Mouse (Mus musculus): Measurements from ENCODE around the gene Ndufa3.
A peak's percentile ranks its signal among the peaks of the same experiment; 100 is the strongest.
"Not testable (repeated sequence)": the region's sequence is repeated elsewhere in the genome, so short reads cannot be mapped to it uniquely, and the experiment has no call there.

The Ndufa3 gene

DNA sequence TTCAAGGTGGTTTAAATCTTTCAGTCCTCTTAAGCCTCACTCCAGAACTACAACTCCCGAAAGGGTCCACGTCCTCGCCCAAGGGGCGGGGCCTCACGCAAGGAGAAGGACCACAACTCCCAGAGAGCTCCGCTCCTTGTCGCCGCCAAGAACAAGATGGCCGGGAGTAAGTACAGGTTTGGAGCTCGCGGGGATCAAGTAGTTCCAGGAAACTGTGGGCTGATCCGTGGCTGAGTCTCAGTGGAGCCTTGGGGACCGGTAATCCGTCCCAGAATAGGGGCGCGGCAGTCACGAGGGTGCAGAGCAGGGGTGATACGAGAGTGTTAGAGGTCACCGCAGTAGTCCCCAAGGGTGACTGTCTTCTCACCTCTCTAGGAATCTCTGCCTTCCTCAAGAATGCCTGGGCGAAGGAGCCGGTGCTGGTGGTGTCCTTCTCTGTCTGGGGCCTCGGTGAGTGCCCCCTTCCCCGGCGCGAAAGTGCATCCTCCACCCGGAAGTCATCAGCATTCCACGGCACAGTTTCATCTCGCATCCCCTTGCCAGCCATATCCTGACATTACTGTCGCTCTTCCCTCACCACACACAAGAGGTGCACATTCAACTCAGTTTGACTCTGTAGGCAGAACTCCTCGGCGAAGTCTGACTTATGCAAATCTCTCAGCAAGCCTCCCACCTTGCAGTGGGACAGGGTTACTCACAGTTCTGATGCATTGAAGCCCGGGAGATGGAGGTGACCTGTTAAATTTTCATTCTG is at the start of gene Ndufa3:
TSS of gene Ndufa3 (plus strand) at position 132 of the 754 bp plus-strand sequence.
- peak; percentile 98 for DNase-seq (ENCODE audit: low read depth, low spot score)

GRCm38 (mm10) chr7:3569725-3570124 is 47.4 kb upstream of the Ndufa3 start:
- peak; percentile 73 for DNase-seq (ENCODE audit: low read depth, low spot score)

DNA sequence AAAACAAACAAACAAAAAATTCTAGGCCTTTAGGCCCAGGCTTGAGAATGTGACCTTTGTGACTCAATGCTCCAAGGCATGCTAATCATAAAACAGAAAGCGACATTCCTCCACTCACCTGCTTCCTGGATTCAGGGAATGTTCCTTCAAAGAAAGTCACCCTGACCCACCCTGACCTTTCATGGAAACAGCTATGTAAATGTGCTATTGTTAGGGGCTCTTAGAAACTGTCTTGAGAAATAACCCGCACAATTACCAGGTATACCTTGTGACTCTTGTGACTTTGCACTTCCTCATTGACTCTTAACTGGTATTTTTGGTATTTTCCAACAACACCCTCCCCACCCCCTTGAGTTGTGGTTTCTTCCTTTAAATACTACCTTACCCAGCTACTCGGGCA is 46.6 kb upstream of the Ndufa3 start:
- DNase-seq (ENCODE audit: low read depth, low spot score): peak; percentile 92

DNA sequence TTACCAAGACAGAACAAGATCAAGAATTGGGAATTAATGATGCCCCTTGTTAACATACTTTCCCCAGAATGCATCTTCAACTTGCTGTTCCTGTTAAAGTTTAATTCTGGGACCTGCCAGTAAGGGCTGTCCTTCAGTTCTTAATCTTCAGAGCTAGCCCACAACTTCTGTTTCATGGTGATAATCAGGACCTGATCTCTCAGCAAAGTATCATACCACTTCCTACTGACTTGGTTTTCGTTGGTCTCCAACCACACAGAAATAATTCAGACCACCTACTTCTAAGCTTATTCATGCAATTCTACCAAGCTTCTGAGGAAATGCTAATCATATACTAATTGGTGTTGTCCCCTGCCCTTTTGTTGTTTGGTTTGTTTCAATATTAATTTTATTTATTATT is 45.3 kb upstream of the Ndufa3 start:
- no peak for DNase-seq (ENCODE audit: low read depth, low spot score)

GRCm38 (mm10) chr7:3574216-3574615 is 43.0 kb upstream of the Ndufa3 start:
- peak; percentile 54 for DNase-seq (ENCODE audit: low read depth, low spot score)

DNA sequence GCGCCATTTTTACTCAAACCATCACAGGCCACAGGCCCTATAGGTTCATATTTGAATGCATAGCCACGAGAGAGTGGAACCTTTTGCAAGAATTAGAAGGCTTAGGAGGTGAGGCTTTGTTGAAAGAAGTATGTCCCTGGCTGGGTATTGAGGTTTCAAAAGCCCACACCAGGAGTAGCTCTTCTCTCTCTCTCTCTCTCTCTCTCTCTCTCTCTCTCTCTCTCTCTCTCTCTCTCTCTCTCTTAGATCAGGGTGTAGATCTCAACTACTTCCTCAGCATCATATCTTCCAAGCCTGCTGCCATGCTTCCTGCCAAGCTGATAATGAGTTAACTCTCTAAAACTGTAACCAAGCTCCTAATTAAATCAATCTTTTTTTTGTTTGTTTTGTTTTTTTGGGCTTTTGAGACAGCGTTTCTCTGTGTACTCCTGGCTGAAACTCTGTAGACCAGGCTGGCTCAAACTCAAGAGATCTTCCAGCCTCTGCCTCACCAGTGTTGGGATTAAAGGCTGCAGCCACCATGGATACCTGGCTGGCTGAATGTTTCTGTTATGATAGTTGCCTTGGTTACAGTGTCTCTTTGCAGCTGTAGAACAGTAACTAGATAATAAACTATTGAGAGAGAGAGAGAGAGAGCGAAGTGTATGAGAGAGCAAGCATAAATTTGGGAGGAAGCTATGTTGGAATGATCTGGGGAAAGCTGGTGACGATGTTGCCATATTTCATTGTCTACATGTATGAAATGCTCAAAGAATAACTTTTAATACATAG is 40.6 kb upstream of the Ndufa3 start:
- DNase-seq (ENCODE audit: low read depth, low spot score): no peak

GRCm38 (mm10) chr7:3578196-3578595 is 39.0 kb upstream of the Ndufa3 start:
- peak; percentile 83 for DNase-seq (ENCODE audit: low read depth, low spot score)

DNA sequence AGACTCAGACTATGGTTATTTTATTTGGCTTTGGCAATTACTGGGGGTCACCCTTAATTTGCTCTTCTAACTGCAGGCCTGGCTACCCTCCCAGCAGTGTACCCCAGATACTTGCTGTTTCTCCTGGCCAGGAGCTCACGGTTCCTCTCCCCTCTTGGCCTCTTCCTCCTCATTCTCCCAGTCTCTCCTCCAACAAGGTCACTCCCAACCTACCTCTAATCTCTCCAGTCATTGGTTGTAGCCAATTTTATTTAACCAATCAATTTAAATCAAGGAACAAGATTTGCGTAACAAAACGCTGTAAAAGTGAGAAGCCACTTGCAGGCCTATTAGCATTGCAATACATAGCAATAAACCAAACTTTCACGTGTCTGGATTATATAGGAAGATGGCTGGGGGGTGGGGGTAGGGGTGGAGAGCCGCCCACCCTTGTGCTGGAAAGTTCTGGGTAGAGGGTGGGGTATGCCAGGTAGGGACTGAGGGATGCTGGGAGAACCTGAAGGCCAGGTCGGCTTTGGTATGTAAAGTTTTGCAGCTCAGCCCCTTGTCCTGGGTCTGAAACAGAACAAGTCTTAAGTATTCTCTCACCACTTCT is 38.1 kb upstream of the Ndufa3 start:
- DNase-seq (ENCODE audit: low read depth, low spot score): peak; percentile 91

- DNase-seq (ENCODE audit: low read depth, low spot score): no peak
Measured at GRCm38 (mm10) chr7:3580029-3580428, 37.1 kb upstream of the Ndufa3 start.

- DNase-seq (ENCODE audit: low read depth, low spot score): no peak
Measured at GRCm38 (mm10) chr7:3585763-3586162, 31.4 kb upstream of the Ndufa3 start.

DNA sequence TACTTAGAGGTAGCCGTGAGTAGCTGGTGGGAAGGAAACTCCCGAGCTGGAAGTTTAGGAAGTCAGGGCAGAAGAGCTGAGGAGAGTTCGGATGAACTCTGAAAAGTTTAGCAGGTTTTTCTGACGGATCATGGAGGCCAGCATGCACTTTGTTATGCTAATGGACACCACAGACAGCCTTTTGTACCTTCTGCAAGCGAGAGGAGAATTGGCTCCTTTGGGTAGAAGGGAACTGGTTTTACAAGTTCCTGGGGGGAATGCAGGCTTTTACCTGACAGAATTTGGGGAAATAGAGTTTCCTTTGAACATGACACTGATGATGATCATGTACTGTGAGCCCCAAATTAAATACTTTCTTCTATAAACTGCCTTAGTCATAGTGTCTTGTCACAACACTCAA is 30.9 kb upstream of the Ndufa3 start:
- peak; percentile 80 for DNase-seq (ENCODE audit: low read depth, low spot score)

GRCm38 (mm10) chr7:3587292-3587691 is 29.9 kb upstream of the Ndufa3 start:
- no peak for DNase-seq (ENCODE audit: low read depth, low spot score)

DNA sequence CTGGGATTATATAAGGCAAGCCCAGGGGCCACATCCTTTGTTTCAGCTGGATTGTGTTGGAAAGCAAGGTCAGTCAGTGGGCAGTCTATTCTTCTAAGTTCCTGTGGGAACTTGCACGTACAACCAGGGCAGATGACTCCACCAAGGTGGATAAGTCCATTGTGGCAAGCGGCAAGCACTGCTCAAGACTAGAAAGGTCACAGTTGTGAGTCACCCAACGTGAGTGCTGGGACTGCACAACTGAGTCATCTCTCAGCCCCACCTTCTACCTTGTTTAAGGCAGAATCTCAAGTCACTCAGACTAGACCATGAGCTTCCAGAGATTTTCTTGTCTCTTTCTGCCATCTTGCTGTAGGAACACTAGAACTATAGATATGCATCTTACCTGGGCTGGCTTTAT is 26.6 kb upstream of the Ndufa3 start:
- no peak for DNase-seq (ENCODE audit: low read depth, low spot score)

DNA sequence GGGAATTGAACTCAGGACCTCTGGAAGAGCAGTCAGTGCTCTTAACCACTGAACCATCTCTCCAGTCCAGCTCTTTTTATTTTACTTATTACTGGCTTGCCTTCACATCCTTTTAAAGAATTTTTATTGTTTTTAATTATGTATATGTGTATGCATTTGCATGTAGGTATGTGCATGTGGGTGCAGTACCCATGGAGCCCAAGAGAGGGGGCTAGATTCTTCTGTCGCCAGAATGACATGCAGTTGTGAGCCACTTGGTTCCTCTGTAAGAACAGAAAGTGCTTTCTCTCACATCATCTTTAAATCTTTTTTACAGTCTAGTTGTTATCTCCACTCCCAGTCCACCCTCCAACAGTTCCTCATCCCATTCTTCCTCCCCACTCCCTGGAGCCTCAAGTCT is 25.6 kb upstream of the Ndufa3 start:
- DNase-seq (ENCODE audit: low read depth, low spot score): peak; percentile 73

DNA sequence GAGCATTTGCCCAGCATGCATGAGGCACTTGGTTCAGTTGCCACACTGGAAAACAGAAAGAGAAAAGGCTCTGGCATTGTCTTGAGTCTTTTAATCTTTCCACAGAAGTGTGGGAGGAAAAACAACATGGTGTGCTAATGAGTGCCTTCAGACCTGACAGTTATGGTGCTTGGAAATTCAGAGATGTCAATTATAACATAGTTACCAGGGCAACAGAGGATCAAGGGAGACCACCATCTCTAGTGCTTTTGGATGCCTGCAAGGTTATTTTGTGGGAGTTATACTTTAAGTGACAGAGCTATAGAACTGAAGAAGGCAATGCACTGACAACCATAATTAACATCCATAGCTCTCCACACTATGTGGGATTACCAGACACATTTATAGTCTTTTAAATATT is 23.3 kb upstream of the Ndufa3 start:
- no peak for DNase-seq (ENCODE audit: low read depth, low spot score)

DNA sequence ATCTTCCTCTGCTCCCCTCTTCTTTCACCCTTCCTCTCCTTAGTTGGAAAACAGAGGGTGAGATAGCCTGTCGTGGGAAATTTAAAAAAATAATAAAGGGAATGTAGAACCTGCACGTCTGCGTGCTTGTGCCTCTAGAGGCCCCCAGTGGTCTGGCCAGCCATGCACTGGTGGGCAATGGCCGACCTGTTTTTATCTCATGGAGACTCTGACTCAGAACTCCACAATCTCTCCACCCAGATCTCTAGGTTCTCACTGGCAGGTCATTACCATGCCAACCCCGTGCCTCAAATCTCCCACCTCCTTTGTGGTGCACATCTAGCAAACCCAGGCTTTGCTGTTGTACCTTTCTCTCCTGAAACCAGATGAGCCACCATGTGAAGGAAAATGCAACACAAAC is 22.5 kb upstream of the Ndufa3 start:
- peak; percentile 39 for DNase-seq (ENCODE audit: low read depth, low spot score)

DNA sequence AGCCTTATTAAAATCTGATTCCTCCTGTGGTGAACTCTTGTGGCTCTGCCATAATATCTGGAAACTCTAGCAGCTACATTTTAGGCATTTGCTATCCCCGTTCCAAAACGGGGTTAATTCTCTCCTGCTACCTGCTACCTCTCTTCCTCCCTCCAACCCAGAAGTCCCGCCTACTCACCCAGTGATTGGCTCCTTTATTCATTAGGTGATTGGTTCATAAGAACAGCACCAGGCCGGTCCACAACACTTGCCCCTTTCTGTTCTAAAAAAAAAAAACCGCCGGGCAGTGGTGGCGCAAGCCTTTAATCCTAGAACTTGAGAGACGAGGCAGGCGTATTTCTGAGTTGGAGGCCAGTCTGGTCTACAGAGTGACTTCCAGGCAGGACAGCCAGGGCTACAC is 22.0 kb upstream of the Ndufa3 start:
- peak; percentile 89 for DNase-seq (ENCODE audit: low read depth, low spot score)

DNA sequence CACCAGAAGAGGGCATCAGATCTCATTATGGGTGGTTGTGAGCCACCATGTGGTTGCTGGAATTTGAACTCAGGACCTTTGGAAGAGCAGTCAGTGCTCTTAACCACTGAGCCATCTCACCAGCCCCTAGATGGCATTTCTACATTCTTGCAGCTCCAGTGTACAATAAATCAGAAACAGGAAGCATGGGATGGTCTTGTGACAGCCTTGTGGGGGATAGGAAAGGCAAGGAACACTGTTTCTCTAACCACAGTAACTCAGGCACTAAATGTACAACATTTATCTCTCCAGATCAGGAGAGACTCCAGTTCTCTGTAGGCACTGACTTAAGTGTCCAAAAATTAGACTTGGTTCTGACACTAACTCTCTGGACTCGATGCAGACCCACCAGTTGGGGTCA is 19.4 kb upstream of the Ndufa3 start:
- DNase-seq (ENCODE audit: low read depth, low spot score): not testable (repeated sequence)

DNA sequence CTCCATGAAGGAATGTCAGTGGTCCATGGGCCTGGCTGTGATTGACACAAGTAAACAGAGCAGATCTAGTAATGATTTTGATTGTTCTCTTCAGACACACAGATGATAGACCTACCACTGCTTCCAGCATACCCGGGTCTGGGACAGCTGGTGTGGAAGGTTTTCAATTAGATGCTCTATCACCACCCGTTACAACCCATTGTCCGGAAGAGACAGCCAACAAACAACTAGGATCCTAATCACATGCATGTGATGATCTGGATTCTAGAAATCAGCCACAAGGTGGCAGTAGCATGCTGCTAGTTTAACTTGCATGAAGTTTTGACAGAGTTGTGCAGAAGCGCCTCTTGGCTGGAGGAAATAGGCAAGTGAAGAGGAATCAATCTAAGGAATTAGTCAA is 16.1 kb upstream of the Ndufa3 start:
- peak; percentile 93 for DNase-seq (ENCODE audit: low read depth, low spot score)

DNA sequence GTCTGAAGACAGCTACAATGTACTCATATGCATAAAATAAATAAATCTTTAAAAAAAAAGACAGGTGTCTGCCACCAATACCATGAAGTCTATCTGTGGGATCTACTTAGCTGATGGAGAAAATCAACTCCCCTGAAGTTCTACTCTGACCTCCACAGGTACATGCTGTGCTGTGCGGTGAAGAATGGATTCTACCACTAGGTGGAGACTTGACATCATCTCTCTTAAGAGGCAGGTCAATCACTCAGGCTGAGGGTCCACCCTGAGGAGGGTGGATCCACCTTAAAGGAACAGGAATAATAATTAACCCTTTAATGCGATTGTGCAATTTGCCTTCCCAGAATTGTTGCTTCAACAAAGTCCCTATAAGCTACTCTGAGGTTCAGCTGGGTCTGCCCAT is 10.4 kb upstream of the Ndufa3 start:
- DNase-seq (ENCODE audit: low read depth, low spot score): peak; percentile 92

DNA sequence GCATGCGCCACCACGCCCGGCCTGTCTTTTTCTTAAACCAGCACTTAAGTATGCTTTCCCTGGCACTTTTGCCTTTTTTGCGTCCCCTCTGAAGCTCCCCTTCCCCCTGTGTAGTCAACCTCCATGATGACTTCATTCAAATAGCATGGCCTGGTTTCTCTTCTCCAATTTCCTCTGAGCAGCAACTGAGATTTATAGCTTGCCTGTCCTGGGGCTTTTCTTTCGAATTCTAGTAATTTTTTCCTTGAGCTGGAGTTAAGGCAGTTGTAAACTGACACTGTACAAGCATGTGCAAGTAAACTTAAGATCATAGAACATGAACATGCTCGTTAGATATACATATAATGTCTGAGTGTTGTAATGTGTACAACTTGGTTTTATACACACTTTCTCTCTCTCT is 9.8 kb upstream of the Ndufa3 start:
- DNase-seq (ENCODE audit: low read depth, low spot score): peak; percentile 17

GRCm38 (mm10) chr7:3608668-3609067 is 8.5 kb upstream of the Ndufa3 start:
- no peak for DNase-seq (ENCODE audit: low read depth, low spot score)

- DNase-seq (ENCODE audit: low read depth, low spot score): no peak
Measured at GRCm38 (mm10) chr7:3609082-3609481, 8.1 kb upstream of the Ndufa3 start.

All from ZHBTc4 (cell line).